Mouse (Mus musculus) hindbrain, embryonic 11.5 days (tissue): ENCODE data around the gene Vmn1r40. TPM values are rescaled to one million over a fixed set of nuclear protein-coding genes. Genes with fewer than 3 reads are reported as not detected.
A peak's percentile ranks its signal among the peaks of the same experiment; 100 is the strongest.

ENCODE experiments used
- ATAC-seq: fragments of 200-750 bp; cut with Nextera tagmentation; 2 replicates; pipeline ENCODE4 v1.8.0; 2017; ENCODE audit warnings: mild to moderate bottlenecking, moderate TSS enrichment, moderate library complexity; ENCODE audit not compliant: low FRiP score
- DNase-seq: peaks from one replicate; pipeline ENCODE4 v3.0.0-alpha.2; 2015; ENCODE audit warnings: low spot score
- H3K27ac ChIP-seq: fragments of 300-500 bp; sonication (generic); 2 replicates; pipeline ENCODE4 v1.5.1; 2014; ENCODE audit warnings: mild to moderate bottlenecking, low read depth, low read length
- H3K27me3 ChIP-seq: fragments of 300-500 bp; sonication (generic); 2 replicates; pipeline ENCODE4 v1.6.1; 2014; ENCODE audit warnings: mild to moderate bottlenecking, low read length, moderate library complexity, mixed read lengths; ENCODE audit not compliant: control insufficient read depth, insufficient read depth
- H3K36me3 ChIP-seq: fragments of 300-500 bp; sonication (generic); 2 replicates; pipeline ENCODE4 v1.6.1; 2014; ENCODE audit warnings: mild to moderate bottlenecking, low read length, moderate library complexity, mixed read lengths; ENCODE audit not compliant: control insufficient read depth, insufficient read depth
- H3K4me1 ChIP-seq: fragments of 300-500 bp; sonication (generic); replicated peaks from 2 replicates; pipeline ENCODE4 v1.6.1; 2014; ENCODE audit warnings: low read length, mixed read lengths; ENCODE audit not compliant: control insufficient read depth, insufficient read depth
- H3K4me2 ChIP-seq: fragments of 300-500 bp; sonication (generic); replicated peaks from 2 replicates; pipeline ENCODE4 v1.6.1; 2014; ENCODE audit warnings: mild to moderate bottlenecking, low read depth, low read length
- H3K4me3 ChIP-seq: fragments of 300-500 bp; sonication (generic); 2 replicates; pipeline ENCODE4 v1.5.1; 2014; ENCODE audit warnings: low read depth, low read length
- H3K9ac ChIP-seq: fragments of 300-500 bp; sonication (generic); 2 replicates; pipeline ENCODE4 v1.6.1; 2014; ENCODE audit warnings: low read depth, low read length
- H3K9me3 ChIP-seq: fragments of 300-500 bp; sonication (generic); 2 replicates; pipeline ENCODE4 v1.6.1; 2016; ENCODE audit warnings: low read length; ENCODE audit not compliant: control insufficient read depth
- WGBS: fragments of 180-500 bp; shearing (Covaris S2); extraction: QIAGEN DNeasy Blood & Tissue Kit; methylation state at CpG from one replicate; pipeline ENCODE4 v1.1.7; 2014; 5-methylcytosine and 5-hydroxymethylcytosine counted together
- polyA plus RNA-seq: library from polyadenylated mRNA; unstranded; fragments of >200 nt; fragmentation: Nextera tagmentation; extraction: Ambion mirVana; gene quantifications from 2 replicates; pipeline ENCODE4 v1.2.1, GENCODE M21; 2014

The Vmn1r40 gene
- polyA plus RNA-seq: not detected in 2 replicates

- Histone ChIP-seq H3K27me3 (no peaks in the 10 kb centered on the region), H3K4me2 (no peak within 1 kb of the TSS), H3K9ac (no peak within 1 kb of the TSS), H3K4me3 (no peak within 1 kb of the TSS), H3K4me1 (no peaks in the 10 kb centered on the region), H3K27ac (no peak within 1 kb of the TSS), H3K36me3 (no peaks in the 10 kb centered on the region), H3K9me3 (no peaks in the 10 kb centered on the region)
- ATAC-seq (no peak), DNase-seq (no peak)
- 83% methylated on average over 4 of the region's 4 CpGs for WGBS
These were observed at the start of gene Vmn1r40 for GRCm38 (mm10) chr6:89707240-89707639. Gene Vmn1r40 (plus strand): TSS chr6:89707540.

GRCm38 (mm10) chr6:89658342-89658741, 49.0 kb upstream of the Vmn1r40 start:
- Histone ChIP-seq H3K27ac (no peak overlapping the region), H3K9ac (no peak overlapping the region), H3K36me3 (no peaks in the 10 kb centered on the region), H3K4me1 (no peaks in the 10 kb centered on the region), H3K27me3 (no peaks in the 10 kb centered on the region), H3K9me3 (no peaks in the 10 kb centered on the region), H3K4me3 (no peak overlapping the region), H3K4me2 (no peak overlapping the region)
- WGBS: 80% methylated on average over 3 of the region's 3 CpGs
- ATAC-seq (no peak), DNase-seq (no peak)

- ATAC-seq: no peak
- H3K9me3 ChIP-seq: no peaks in the 10 kb centered on the region
- no peak overlapping the region for H3K4me2 ChIP-seq
- H3K4me3 ChIP-seq: no peak overlapping the region
- no peak overlapping the region for H3K27ac ChIP-seq
- H3K27me3 ChIP-seq: no peaks in the 10 kb centered on the region
- H3K4me1 ChIP-seq: no peaks in the 10 kb centered on the region
- no peaks in the 10 kb centered on the region for H3K36me3 ChIP-seq
- DNase-seq: no peak
- WGBS: 86% methylated on average over 6 of the region's 6 CpGs
- no peak overlapping the region for H3K9ac ChIP-seq
These were observed 48.4 kb upstream of the Vmn1r40 start for GRCm38 (mm10) chr6:89658931-89659330.

- ATAC-seq: no peak
- no peak overlapping the region for H3K4me3 ChIP-seq
- H3K9me3 ChIP-seq: no peaks in the 10 kb centered on the region
- peak; percentile 40 for DNase-seq
- H3K27me3 ChIP-seq: no peaks in the 10 kb centered on the region
- no peaks in the 10 kb centered on the region for H3K36me3 ChIP-seq
- H3K27ac ChIP-seq: no peak overlapping the region
- no peaks in the 10 kb centered on the region for H3K4me1 ChIP-seq
- no peak overlapping the region for H3K4me2 ChIP-seq
- WGBS: 39% methylated on average over 7 of the region's 7 CpGs
- no peak overlapping the region for H3K9ac ChIP-seq
These were observed 47.5 kb upstream of the Vmn1r40 start for GRCm38 (mm10) chr6:89659692-89660423.

- no peak for DNase-seq
- H3K4me2 ChIP-seq: no peak overlapping the region
- no peaks in the 10 kb centered on the region for H3K9me3 ChIP-seq
- H3K9ac ChIP-seq: no peak overlapping the region
- H3K27me3 ChIP-seq: no peaks in the 10 kb centered on the region
- H3K27ac ChIP-seq: no peak overlapping the region
- WGBS: 69% methylated on average over 1 of the region's 1 CpGs
- no peaks in the 10 kb centered on the region for H3K4me1 ChIP-seq
- no peaks in the 10 kb centered on the region for H3K36me3 ChIP-seq
- ATAC-seq: no peak
- H3K4me3 ChIP-seq: no peak overlapping the region
These were observed 46.9 kb upstream of the Vmn1r40 start for GRCm38 (mm10) chr6:89660490-89660889.

GRCm38 (mm10) chr6:89662521-89662920, 44.8 kb upstream of the Vmn1r40 start:
- Histone ChIP-seq H3K36me3 (no peaks in the 10 kb centered on the region), H3K27me3 (no peaks in the 10 kb centered on the region), H3K4me3 (no peak overlapping the region), H3K27ac (no peak overlapping the region), H3K4me2 (no peak overlapping the region), H3K9me3 (no peaks in the 10 kb centered on the region), H3K4me1 (no peaks in the 10 kb centered on the region), H3K9ac (no peak overlapping the region)
- DNase-seq: no peak
- WGBS: 85% methylated on average over 3 of the region's 3 CpGs
- no peak for ATAC-seq

- no peak for ATAC-seq
- no peak for DNase-seq
- Histone ChIP-seq H3K4me3 (no peak overlapping the region), H3K9me3 (no peaks in the 10 kb centered on the region), H3K9ac (no peak overlapping the region), H3K4me1 (no peaks in the 10 kb centered on the region), H3K36me3 (no peaks in the 10 kb centered on the region), H3K27me3 (no peaks in the 10 kb centered on the region), H3K4me2 (no peak overlapping the region), H3K27ac (no peak overlapping the region)
- WGBS: 75% methylated on average over 8 of the region's 8 CpGs
These were observed 42.2 kb upstream of the Vmn1r40 start for GRCm38 (mm10) chr6:89665155-89665554.

- no peak for ATAC-seq
- H3K9ac ChIP-seq: no peak overlapping the region
- no peaks in the 10 kb centered on the region for H3K36me3 ChIP-seq
- no peaks in the 10 kb centered on the region for H3K4me1 ChIP-seq
- H3K9me3 ChIP-seq: no peaks in the 10 kb centered on the region
- DNase-seq: no peak
- H3K4me2 ChIP-seq: no peak overlapping the region
- H3K4me3 ChIP-seq: no peak overlapping the region
- H3K27me3 ChIP-seq: no peaks in the 10 kb centered on the region
- no peak overlapping the region for H3K27ac ChIP-seq
- WGBS: 94% methylated on average over 7 of the region's 7 CpGs
These were observed 41.7 kb upstream of the Vmn1r40 start for GRCm38 (mm10) chr6:89665667-89666066.

- Histone ChIP-seq H3K27ac (no peak overlapping the region), H3K4me2 (no peak overlapping the region), H3K9me3 (no peaks in the 10 kb centered on the region), H3K27me3 (no peaks in the 10 kb centered on the region), H3K4me1 (no peaks in the 10 kb centered on the region), H3K4me3 (no peak overlapping the region), H3K36me3 (no peaks in the 10 kb centered on the region), H3K9ac (no peak overlapping the region)
- ATAC-seq: no peak
- WGBS: 89% methylated on average over 3 of the region's 3 CpGs
- DNase-seq: no peak
These were observed 40.4 kb upstream of the Vmn1r40 start for GRCm38 (mm10) chr6:89666976-89667375.
